Mouse (Mus musculus): ENCODE data around the gene Thsd7b. TPM values are rescaled to one million over a fixed set of nuclear protein-coding genes. Genes with fewer than 3 reads are reported as not detected.

Thsd7b gene
- polyA plus RNA-seq, 1 experiment from 2014 or later = 0.69 TPM

GRCm38 (mm10) chr1:129542563-129543146 is 269.6 kb downstream of the Thsd7b start:
- no peak for ATAC-seq (ENCODE audit: low FRiP score, low TSS enrichment)
- no peak overlapping the region for H3K27ac ChIP-seq (ENCODE audit: low read depth, low read length)
- 89% methylated on average over 3 of the region's 3 CpGs for WGBS

GRCm38 (mm10) chr1:129543169-129543568 is 270.1 kb downstream of the Thsd7b start:
- no peak for ATAC-seq (ENCODE audit: low FRiP score, low TSS enrichment)
- Histone ChIP-seq H3K4me1 (ENCODE audit: control insufficient read depth, insufficient read depth, low read length) (no peaks in the 10 kb centered on the region), H3K4me2 (replicated peaks; ENCODE audit: low read depth, low read length) (no peak overlapping the region), H3K27me3 (ENCODE audit: control insufficient read depth, insufficient read depth, low read length) (no peaks in the 10 kb centered on the region), H3K36me3 (ENCODE audit: control insufficient read depth, insufficient read depth, low read length) (no peaks in the 10 kb centered on the region), H3K27ac (ENCODE audit: low read depth, low read length) (no peak overlapping the region), H3K4me3 (ENCODE audit: low read length) (no peak overlapping the region), H3K9me3 (ENCODE audit: control insufficient read depth, low read length) (no peaks in the 10 kb centered on the region), H3K9ac (ENCODE audit: low read depth, low read length) (no peak overlapping the region)
- WGBS = 85% methylated on average over 3 of the region's 3 CpGs

More at GRCm38 (mm10) chr1:129542563-129543146, 269.6 kb downstream of the Thsd7b start:
- H3K27me3 ChIP-seq (ENCODE audit: control insufficient read depth, insufficient read depth, low read length) = no peaks in the 10 kb centered on the region
- no peak overlapping the region for H3K9ac ChIP-seq (ENCODE audit: low read depth, low read length)
- H3K36me3 ChIP-seq (ENCODE audit: control insufficient read depth, insufficient read depth, low read length) = no peaks in the 10 kb centered on the region
- H3K4me2 ChIP-seq (replicated peaks; ENCODE audit: low read depth, low read length) = no peak overlapping the region
- H3K4me3 ChIP-seq (ENCODE audit: low read length) = no peak overlapping the region
- no peaks in the 10 kb centered on the region for H3K4me1 ChIP-seq (ENCODE audit: control insufficient read depth, insufficient read depth, low read length)
- H3K9me3 ChIP-seq (ENCODE audit: control insufficient read depth, low read length) = no peaks in the 10 kb centered on the region

- H3K9me3 ChIP-seq (ENCODE audit: control insufficient read depth, low read length) = no peaks in the 10 kb centered on the region
- no peak overlapping the region for H3K4me3 ChIP-seq (ENCODE audit: low read length)
- H3K36me3 ChIP-seq (ENCODE audit: control insufficient read depth, insufficient read depth, low read length) = no peaks in the 10 kb centered on the region
- no peaks in the 10 kb centered on the region for H3K4me1 ChIP-seq (ENCODE audit: control insufficient read depth, insufficient read depth, low read length)
- peak; percentile 44; the same call in 1 of the 2 replicates for ATAC-seq (ENCODE audit: low FRiP score, low TSS enrichment)
- H3K27ac ChIP-seq (ENCODE audit: low read depth, low read length) = no peak overlapping the region
- H3K9ac ChIP-seq (ENCODE audit: low read depth, low read length) = no peak overlapping the region
- WGBS = 81% methylated on average over 4 of the region's 4 CpGs
- H3K4me2 ChIP-seq (replicated peaks; ENCODE audit: low read depth, low read length) = no peak overlapping the region
- H3K27me3 ChIP-seq (ENCODE audit: control insufficient read depth, insufficient read depth, low read length) = no peaks in the 10 kb centered on the region
These were observed 285.0 kb downstream of the Thsd7b start for GRCm38 (mm10) chr1:129558054-129558453.

GRCm38 (mm10) chr1:129559137-129559536 is 286.0 kb downstream of the Thsd7b start:
- Histone ChIP-seq H3K27ac (ENCODE audit: low read depth, low read length) (no peak overlapping the region), H3K4me3 (ENCODE audit: low read length) (no peak overlapping the region), H3K4me2 (replicated peaks; ENCODE audit: low read depth, low read length) (no peak overlapping the region), H3K4me1 (ENCODE audit: control insufficient read depth, insufficient read depth, low read length) (no peaks in the 10 kb centered on the region), H3K9me3 (ENCODE audit: control insufficient read depth, low read length) (no peaks in the 10 kb centered on the region), H3K27me3 (ENCODE audit: control insufficient read depth, insufficient read depth, low read length) (no peaks in the 10 kb centered on the region), H3K9ac (ENCODE audit: low read depth, low read length) (no peak overlapping the region), H3K36me3 (ENCODE audit: control insufficient read depth, insufficient read depth, low read length) (no peaks in the 10 kb centered on the region)
- WGBS = 77% methylated on average over 4 of the region's 4 CpGs
- ATAC-seq (ENCODE audit: low FRiP score, low TSS enrichment) = no peak

GRCm38 (mm10) chr1:129559812-129560211 is 286.7 kb downstream of the Thsd7b start:
- Histone ChIP-seq H3K4me3 (ENCODE audit: low read length) (no peak overlapping the region), H3K4me2 (replicated peaks; ENCODE audit: low read depth, low read length) (no peak overlapping the region), H3K9ac (ENCODE audit: low read depth, low read length) (no peak overlapping the region), H3K27me3 (ENCODE audit: control insufficient read depth, insufficient read depth, low read length) (no peaks in the 10 kb centered on the region), H3K27ac (ENCODE audit: low read depth, low read length) (no peak overlapping the region), H3K4me1 (ENCODE audit: control insufficient read depth, insufficient read depth, low read length) (no peaks in the 10 kb centered on the region), H3K9me3 (ENCODE audit: control insufficient read depth, low read length) (no peaks in the 10 kb centered on the region), H3K36me3 (ENCODE audit: control insufficient read depth, insufficient read depth, low read length) (no peaks in the 10 kb centered on the region)
- WGBS = 51% methylated on average over 3 of the region's 3 CpGs
- no peak for ATAC-seq (ENCODE audit: low FRiP score, low TSS enrichment)

- Histone ChIP-seq H3K36me3 (ENCODE audit: control insufficient read depth, insufficient read depth, low read length) (no peaks in the 10 kb centered on the region), H3K4me2 (replicated peaks; ENCODE audit: low read depth, low read length) (no peak overlapping the region), H3K9ac (ENCODE audit: low read depth, low read length) (no peak overlapping the region), H3K27me3 (ENCODE audit: control insufficient read depth, insufficient read depth, low read length) (no peaks in the 10 kb centered on the region), H3K4me3 (ENCODE audit: low read length) (no peak overlapping the region), H3K4me1 (ENCODE audit: control insufficient read depth, insufficient read depth, low read length) (0 out of 2 replicates have a peak, but pooled peaks cover 3% of the 10 kb centered on the region), H3K27ac (ENCODE audit: low read depth, low read length) (no peak overlapping the region), H3K9me3 (ENCODE audit: control insufficient read depth, low read length) (no peaks in the 10 kb centered on the region)
- peak; percentile 74 for ATAC-seq (ENCODE audit: low FRiP score, low TSS enrichment)
- 39% methylated on average over 1 of the region's 1 CpGs for WGBS
These were observed 289.6 kb downstream of the Thsd7b start for GRCm38 (mm10) chr1:129562707-129563106.

GRCm38 (mm10) chr1:129570522-129570921 is 297.4 kb downstream of the Thsd7b start:
- Histone ChIP-seq H3K9me3 (ENCODE audit: control insufficient read depth, low read length) (no peaks in the 10 kb centered on the region), H3K4me1 (ENCODE audit: control insufficient read depth, insufficient read depth, low read length) (0 out of 2 replicates have a peak, but pooled peaks cover 2% of the 10 kb centered on the region), H3K4me2 (replicated peaks; ENCODE audit: low read depth, low read length) (no peak overlapping the region), H3K4me3 (ENCODE audit: low read length) (no peak overlapping the region), H3K27me3 (ENCODE audit: control insufficient read depth, insufficient read depth, low read length) (no peaks in the 10 kb centered on the region), H3K36me3 (ENCODE audit: control insufficient read depth, insufficient read depth, low read length) (no peaks in the 10 kb centered on the region), H3K9ac (ENCODE audit: low read depth, low read length) (no peak overlapping the region), H3K27ac (ENCODE audit: low read depth, low read length) (no peak overlapping the region)
- 81% methylated on average over 3 of the region's 3 CpGs for WGBS
- ATAC-seq (ENCODE audit: low FRiP score, low TSS enrichment) = no peak

GRCm38 (mm10) chr1:129579955-129580354 is 306.9 kb downstream of the Thsd7b start:
- no peaks in the 10 kb centered on the region for H3K4me1 ChIP-seq (ENCODE audit: control insufficient read depth, insufficient read depth, low read length)

GRCm38 (mm10) chr1:129586635-129587034 is 313.5 kb downstream of the Thsd7b start:
- Histone ChIP-seq H3K4me2 (replicated peaks; ENCODE audit: low read depth, low read length) (no peak overlapping the region), H3K36me3 (ENCODE audit: control insufficient read depth, insufficient read depth, low read length) (no peaks in the 10 kb centered on the region), H3K27ac (ENCODE audit: low read depth, low read length) (no peak overlapping the region), H3K9me3 (ENCODE audit: control insufficient read depth, low read length) (no peaks in the 10 kb centered on the region), H3K4me3 (ENCODE audit: low read length) (no peak overlapping the region), H3K4me1 (ENCODE audit: control insufficient read depth, insufficient read depth, low read length) (no peaks in the 10 kb centered on the region), H3K9ac (ENCODE audit: low read depth, low read length) (no peak overlapping the region), H3K27me3 (ENCODE audit: control insufficient read depth, insufficient read depth, low read length) (no peaks in the 10 kb centered on the region)
- peak; percentile 68; the same call in 1 of the 2 replicates for ATAC-seq (ENCODE audit: low FRiP score, low TSS enrichment)
- WGBS = 20% methylated on average over 6 of the region's 6 CpGs

More at GRCm38 (mm10) chr1:129579955-129580354, 306.9 kb downstream of the Thsd7b start:
- Histone ChIP-seq H3K4me2 (replicated peaks; ENCODE audit: low read depth, low read length) (no peak overlapping the region), H3K27ac (ENCODE audit: low read depth, low read length) (no peak overlapping the region), H3K27me3 (ENCODE audit: control insufficient read depth, insufficient read depth, low read length) (no peaks in the 10 kb centered on the region), H3K9me3 (ENCODE audit: control insufficient read depth, low read length) (no peaks in the 10 kb centered on the region), H3K36me3 (ENCODE audit: control insufficient read depth, insufficient read depth, low read length) (no peaks in the 10 kb centered on the region), H3K9ac (ENCODE audit: low read depth, low read length) (no peak overlapping the region), H3K4me3 (ENCODE audit: low read length) (no peak overlapping the region)
- no peak for ATAC-seq (ENCODE audit: low FRiP score, low TSS enrichment)
- 80% methylated on average over 4 of the region's 4 CpGs for WGBS
